Mouse (Mus musculus) kidney, embryonic 16.5 days (tissue): ENCODE results near the gene Mark1. TPM values are rescaled to one million over a fixed set of nuclear protein-coding genes. Genes with fewer than 3 reads are reported as not detected.
A peak's percentile ranks its signal among the peaks of the same experiment; 100 is the strongest.

Experiments
- ATAC-seq: fragments of 200-750 bp; cut with Nextera tagmentation; 2 replicates; pipeline ENCODE4 v1.8.0; 2017; ENCODE audit warnings: moderate TSS enrichment; ENCODE audit not compliant: low FRiP score, low TSS enrichment
- H3K27ac ChIP-seq: fragments of 300-500 bp; sonication (generic); 2 replicates; pipeline ENCODE4 v1.5.1; 2014; ENCODE audit warnings: low read length
- H3K27me3 ChIP-seq: fragments of 300-500 bp; sonication (generic); 2 replicates; pipeline ENCODE4 v1.6.1; 2014; ENCODE audit warnings: low read length, control low read depth, mixed read lengths; ENCODE audit not compliant: insufficient read depth
- H3K36me3 ChIP-seq: fragments of 300-500 bp; sonication (generic); 2 replicates; pipeline ENCODE4 v1.6.1; 2014; ENCODE audit warnings: low read length, control low read depth, mixed read lengths; ENCODE audit not compliant: insufficient read depth
- H3K4me1 ChIP-seq: fragments of 300-500 bp; sonication (generic); 2 replicates; pipeline ENCODE4 v1.6.1; 2014; ENCODE audit warnings: low read length, control low read depth, mixed read lengths; ENCODE audit not compliant: insufficient read depth
- H3K4me2 ChIP-seq: fragments of 300-500 bp; sonication (generic); replicated peaks from 2 replicates; pipeline ENCODE4 v1.6.1; 2014; ENCODE audit warnings: low read depth, low read length
- H3K4me3 ChIP-seq: fragments of 300-500 bp; sonication (generic); 2 replicates; pipeline ENCODE4 v1.5.1; 2014; ENCODE audit warnings: mild to moderate bottlenecking, low read length
- H3K9ac ChIP-seq: fragments of 300-500 bp; sonication (generic); replicated peaks from 2 replicates; pipeline ENCODE4 v1.6.1; 2014; ENCODE audit warnings: low read length
- H3K9me3 ChIP-seq: fragments of 300-500 bp; sonication (generic); 2 replicates; pipeline ENCODE4 v1.6.1; 2016; ENCODE audit warnings: low read length, control low read depth
- WGBS: fragments of 180-500 bp; shearing (Covaris S2); extraction: QIAGEN DNeasy Blood & Tissue Kit; methylation state at CpG from one replicate; pipeline ENCODE4 v1.1.7; 2014; 5-methylcytosine and 5-hydroxymethylcytosine counted together
- polyA plus RNA-seq: library from polyadenylated mRNA; unstranded; fragments of >200 nt; fragmentation: Nextera tagmentation; extraction: Ambion mirVana; gene quantifications from 2 replicates; pipeline ENCODE4 v1.2.1, GENCODE M21; 2015

The Mark1 gene
- polyA plus RNA-seq, 1 experiment from 2014 or later: 1.8 TPM

GRCm38 (mm10) chr1:184905904-184906745 lies 93.2 kb downstream of the Mark1 start:
- Histone ChIP-seq H3K4me1 (no peaks in the 10 kb centered on the region), H3K9me3 (no peaks in the 10 kb centered on the region), H3K27ac (no peak overlapping the region), H3K36me3 (0 out of 2 replicates have a peak, but pooled peaks cover 7% of the 10 kb centered on the region), H3K4me3 (no peak overlapping the region), H3K27me3 (no peaks in the 10 kb centered on the region), H3K9ac (no peak overlapping the region), H3K4me2 (no peak overlapping the region)
- ATAC-seq: no peak
- WGBS: 82% methylated on average over 12 of the region's 12 CpGs

GRCm38 (mm10) chr1:184905371-184905770 lies 94.0 kb downstream of the Mark1 start:
- Histone ChIP-seq H3K4me1 (no peaks in the 10 kb centered on the region), H3K36me3 (0 out of 2 replicates have a peak, but pooled peaks cover 7% of the 10 kb centered on the region), H3K4me3 (no peak overlapping the region), H3K9ac (no peak overlapping the region), H3K27me3 (no peaks in the 10 kb centered on the region), H3K9me3 (no peaks in the 10 kb centered on the region), H3K4me2 (no peak overlapping the region), H3K27ac (no peak overlapping the region)
- no peak for ATAC-seq
- 63% methylated on average over 19 of the region's 19 CpGs for WGBS

- 62% methylated on average over 7 of the region's 7 CpGs for WGBS
- ATAC-seq: no peak
- H3K4me2 ChIP-seq: no peak overlapping the region
- H3K27me3 ChIP-seq: no peaks in the 10 kb centered on the region
- 0 out of 2 replicates have a peak, but pooled peaks cover 7% of the 10 kb centered on the region for H3K36me3 ChIP-seq
- H3K27ac ChIP-seq: no peak overlapping the region
- H3K9me3 ChIP-seq: no peaks in the 10 kb centered on the region
- no peak overlapping the region for H3K9ac ChIP-seq
- H3K4me1 ChIP-seq: no peaks in the 10 kb centered on the region
- no peak overlapping the region for H3K4me3 ChIP-seq
Observed at GRCm38 (mm10) chr1:184903697-184904096, 95.7 kb downstream of the Mark1 start.

GRCm38 (mm10) chr1:184902886-184903285 lies 96.5 kb downstream of the Mark1 start:
- no peaks in the 10 kb centered on the region for H3K4me1 ChIP-seq
- ATAC-seq: no peak
- no peak overlapping the region for H3K4me3 ChIP-seq
- no peaks in the 10 kb centered on the region for H3K9me3 ChIP-seq
- peaks cover 11% of the 10 kb centered on the region; the same call in 1 of the 2 replicates for H3K36me3 ChIP-seq
- no peak overlapping the region for H3K4me2 ChIP-seq
- no peak overlapping the region for H3K27ac ChIP-seq
- H3K27me3 ChIP-seq: no peaks in the 10 kb centered on the region
- WGBS: 89% methylated on average over 7 of the region's 7 CpGs
- H3K9ac ChIP-seq: no peak overlapping the region

- Histone ChIP-seq H3K4me1 (no peaks in the 10 kb centered on the region), H3K36me3 (peaks cover 4% of the 10 kb centered on the region; the same call in 1 of the 2 replicates), H3K27me3 (no peaks in the 10 kb centered on the region), H3K9ac (no peak overlapping the region), H3K27ac (no peak overlapping the region), H3K4me2 (0 out of 2 replicates have a peak overlapping the region, but pooled peaks have one; percentile 3), H3K9me3 (no peaks in the 10 kb centered on the region), H3K4me3 (no peak overlapping the region)
- 52% methylated on average over 16 of the region's 16 CpGs for WGBS
- ATAC-seq: no peak
Observed at GRCm38 (mm10) chr1:184897350-184897749, 102.0 kb downstream of the Mark1 start.

- no peak overlapping the region for H3K4me2 ChIP-seq
- H3K36me3 ChIP-seq: no peaks in the 10 kb centered on the region
- no peak overlapping the region for H3K4me3 ChIP-seq
- no peaks in the 10 kb centered on the region for H3K4me1 ChIP-seq
- H3K27ac ChIP-seq: no peak overlapping the region
- no peaks in the 10 kb centered on the region for H3K9me3 ChIP-seq
- no peak for ATAC-seq
- H3K27me3 ChIP-seq: no peaks in the 10 kb centered on the region
- WGBS: 77% methylated on average over 3 of the region's 3 CpGs
- no peak overlapping the region for H3K9ac ChIP-seq
Observed at GRCm38 (mm10) chr1:184891998-184892397, 107.4 kb downstream of the Mark1 start.

- no peaks in the 10 kb centered on the region for H3K4me1 ChIP-seq
- no peak overlapping the region for H3K4me2 ChIP-seq
- no peaks in the 10 kb centered on the region for H3K36me3 ChIP-seq
- no peaks in the 10 kb centered on the region for H3K9me3 ChIP-seq
- no peak overlapping the region for H3K9ac ChIP-seq
- WGBS: 88% methylated on average over 6 of the region's 6 CpGs
- no peak overlapping the region for H3K4me3 ChIP-seq
- ATAC-seq: no peak
- H3K27ac ChIP-seq: no peak overlapping the region
- H3K27me3 ChIP-seq: no peaks in the 10 kb centered on the region
Observed at GRCm38 (mm10) chr1:184889454-184889853, 109.9 kb downstream of the Mark1 start.

GRCm38 (mm10) chr1:184886160-184886559 lies 113.2 kb downstream of the Mark1 start:
- H3K27me3 ChIP-seq: peaks cover 30% of the 10 kb centered on the region
- H3K4me3 ChIP-seq: no peak overlapping the region
- H3K36me3 ChIP-seq: no peaks in the 10 kb centered on the region
- H3K9ac ChIP-seq: no peak overlapping the region
- H3K4me1 ChIP-seq: 0 out of 2 replicates have a peak, but pooled peaks cover 7% of the 10 kb centered on the region
- no peak overlapping the region for H3K4me2 ChIP-seq
- 76% methylated on average over 1 of the region's 1 CpGs for WGBS
- H3K27ac ChIP-seq: no peak overlapping the region
- ATAC-seq: no peak
- H3K9me3 ChIP-seq: no peaks in the 10 kb centered on the region

- Histone ChIP-seq H3K4me3 (peak within 1 kb of the TSS; percentile 61), H3K4me1 (peaks cover 17% of the 10 kb centered on the region; the same call in 1 of the 2 replicates), H3K9me3 (no peaks in the 10 kb centered on the region), H3K27me3 (peaks cover 31% of the 10 kb centered on the region), H3K4me2 (peak within 1 kb of the TSS; percentile 82), H3K9ac (peak within 1 kb of the TSS; percentile 77), H3K27ac (0 out of 2 replicates have a peak within 1 kb of the TSS, but pooled peaks have one; percentile 27), H3K36me3 (no peaks in the 10 kb centered on the region)
- WGBS: 2% methylated on average over 75 of the region's 77 CpGs
- peak; percentile 95 for ATAC-seq
Observed at GRCm38 (mm10) chr1:184882281-184883268, 116.8 kb downstream of the Mark1 start, which contains the start of gene C130074G19Rik. TSS of gene C130074G19Rik (minus strand) at chr1:184883218.
